Mouse (Mus musculus): ENCODE measurements around the gene Plek2. TPM values are rescaled to one million over a fixed set of nuclear protein-coding genes. Genes with fewer than 3 reads are reported as not detected.

Plek2 gene
- polyA plus RNA-seq, 1 experiment from 2014 or later: 3.8 TPM

GRCm38 (mm10) chr12:78897861-78898260 lies 8.9 kb downstream of the Plek2 start:
- no peak overlapping the region for H3K4me2 ChIP-seq (ENCODE audit: low read length)
- H3K36me3 ChIP-seq (ENCODE audit: control insufficient read depth, insufficient read depth, low read length): no peaks in the 10 kb centered on the region
- no peak for ATAC-seq
- H3K27ac ChIP-seq (ENCODE audit: low read length): no peak overlapping the region
- no peak overlapping the region for H3K4me3 ChIP-seq (ENCODE audit: low read depth, low read length)
- H3K27me3 ChIP-seq (ENCODE audit: control insufficient read depth, insufficient read depth, low read depth, low read length): no peaks in the 10 kb centered on the region
- no peaks in the 10 kb centered on the region for H3K9me3 ChIP-seq (replicated peaks; ENCODE audit: control insufficient read depth, low read length, poor library complexity, severe bottlenecking)
- H3K9ac ChIP-seq (ENCODE audit: low read depth, low read length): no peak overlapping the region
- WGBS: 100% methylated on average over 1 of the region's 1 CpGs
- no peaks in the 10 kb centered on the region for H3K4me1 ChIP-seq (ENCODE audit: control insufficient read depth, insufficient read depth, low read length)

DNA sequence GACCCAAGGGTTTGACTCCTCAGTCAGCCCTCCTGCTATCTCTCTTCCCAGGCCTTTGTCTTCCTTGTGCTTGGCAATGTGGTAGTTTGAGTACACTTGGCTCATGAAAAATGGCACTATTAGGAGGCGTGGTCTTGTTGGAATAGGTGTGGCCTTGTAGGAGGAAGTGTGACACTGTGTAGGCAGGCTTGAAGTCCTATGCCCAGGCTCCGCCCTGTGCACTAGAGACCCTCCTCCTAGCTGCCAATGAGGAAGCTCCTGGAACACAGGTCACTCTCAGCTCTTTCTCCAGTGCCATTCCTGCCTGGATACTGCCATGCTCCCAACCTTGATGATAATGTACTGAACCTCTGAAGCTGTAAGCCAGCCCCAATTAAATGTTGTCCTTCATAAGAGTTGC lies 15.6 kb downstream of the Plek2 start:
- Histone ChIP-seq H3K9me3 (replicated peaks; ENCODE audit: control insufficient read depth, low read length, poor library complexity, severe bottlenecking) (no peaks in the 10 kb centered on the region), H3K27ac (ENCODE audit: low read length) (no peak overlapping the region)
- 89% methylated on average over 2 of the region's 2 CpGs for WGBS

DNA sequence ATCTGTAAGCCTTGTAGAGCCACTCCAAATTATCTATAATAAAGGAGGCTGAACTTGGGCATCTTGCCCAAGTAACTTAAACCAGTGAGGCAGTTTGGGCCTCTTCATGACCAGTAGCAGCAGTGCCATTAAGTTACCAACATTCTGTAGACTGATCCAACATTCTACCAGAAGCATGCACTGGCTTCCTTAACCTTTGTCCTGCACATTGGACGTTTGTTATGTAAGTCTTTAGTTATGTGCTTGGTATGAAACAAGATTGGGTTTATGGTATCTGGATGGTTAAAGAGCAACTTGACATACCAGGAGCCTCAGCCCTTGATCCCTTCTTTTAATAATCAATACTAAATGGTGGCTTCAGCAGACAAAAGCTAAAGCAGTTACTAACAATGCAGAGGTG lies 16.7 kb downstream of the Plek2 start:
- Histone ChIP-seq H3K9ac (ENCODE audit: low read depth, low read length) (no peak overlapping the region), H3K4me3 (ENCODE audit: low read depth, low read length) (no peak overlapping the region), H3K27me3 (ENCODE audit: control insufficient read depth, insufficient read depth, low read depth, low read length) (no peaks in the 10 kb centered on the region), H3K36me3 (ENCODE audit: control insufficient read depth, insufficient read depth, low read length) (peaks cover 8% of the 10 kb centered on the region), H3K4me1 (ENCODE audit: control insufficient read depth, insufficient read depth, low read length) (no peaks in the 10 kb centered on the region), H3K27ac (ENCODE audit: low read length) (no peak overlapping the region), H3K4me2 (ENCODE audit: low read length) (no peak overlapping the region), H3K9me3 (replicated peaks; ENCODE audit: control insufficient read depth, low read length, poor library complexity, severe bottlenecking) (no peaks in the 10 kb centered on the region)
- 72% methylated on average over 1 of the region's 1 CpGs for WGBS
- ATAC-seq: no peak

More for the DNA sequence above, 15.6 kb downstream of the Plek2 start:
- H3K36me3 ChIP-seq (ENCODE audit: control insufficient read depth, insufficient read depth, low read length): peaks cover under 1% of the 10 kb centered on the region; the same call in 1 of the 2 replicates
- H3K9ac ChIP-seq (ENCODE audit: low read depth, low read length): no peak overlapping the region
- no peak overlapping the region for H3K4me3 ChIP-seq (ENCODE audit: low read depth, low read length)
- H3K4me1 ChIP-seq (ENCODE audit: control insufficient read depth, insufficient read depth, low read length): no peaks in the 10 kb centered on the region
- H3K4me2 ChIP-seq (ENCODE audit: low read length): no peak overlapping the region
- H3K27me3 ChIP-seq (ENCODE audit: control insufficient read depth, insufficient read depth, low read depth, low read length): no peaks in the 10 kb centered on the region
- ATAC-seq: no peak

- H3K36me3 ChIP-seq (ENCODE audit: control insufficient read depth, insufficient read depth, low read length): peaks cover 10% of the 10 kb centered on the region; the same call in 1 of the 2 replicates
- no peak for ATAC-seq
- no peaks in the 10 kb centered on the region for H3K9me3 ChIP-seq (replicated peaks; ENCODE audit: control insufficient read depth, low read length, poor library complexity, severe bottlenecking)
- H3K9ac ChIP-seq (ENCODE audit: low read depth, low read length): no peak overlapping the region
- no peak overlapping the region for H3K27ac ChIP-seq (ENCODE audit: low read length)
- H3K4me3 ChIP-seq (ENCODE audit: low read depth, low read length): no peak overlapping the region
- no peak overlapping the region for H3K4me2 ChIP-seq (ENCODE audit: low read length)
- no peaks in the 10 kb centered on the region for H3K27me3 ChIP-seq (ENCODE audit: control insufficient read depth, insufficient read depth, low read depth, low read length)
- 95% methylated on average over 3 of the region's 3 CpGs for WGBS
- H3K4me1 ChIP-seq (ENCODE audit: control insufficient read depth, insufficient read depth, low read length): no peaks in the 10 kb centered on the region
These were observed 32.2 kb downstream of the Plek2 start for GRCm38 (mm10) chr12:78874581-78874980.

DNA sequence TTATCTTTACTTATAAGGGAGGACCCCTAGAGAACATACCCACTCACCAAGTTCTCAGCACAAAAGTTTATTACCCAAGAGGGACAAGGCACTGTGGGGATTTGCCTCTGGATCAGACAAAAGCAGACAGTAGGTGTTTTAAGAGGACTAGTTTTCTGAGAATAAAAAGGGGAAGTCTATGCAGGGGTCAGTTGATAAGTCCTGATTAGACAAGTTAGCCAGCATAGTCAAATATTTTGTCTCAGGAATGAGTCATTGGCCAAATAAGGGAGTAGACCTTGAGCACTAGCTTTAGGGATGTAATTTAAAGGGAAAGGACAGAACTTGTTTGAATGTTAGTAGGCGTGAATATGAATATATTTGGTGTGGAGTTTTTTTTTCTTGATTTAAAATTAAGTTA lies 38.6 kb downstream of the Plek2 start:
- no peak overlapping the region for H3K4me3 ChIP-seq (ENCODE audit: low read depth, low read length)
- ATAC-seq: no peak
- no peak overlapping the region for H3K27ac ChIP-seq (ENCODE audit: low read length)
- no peaks in the 10 kb centered on the region for H3K27me3 ChIP-seq (ENCODE audit: control insufficient read depth, insufficient read depth, low read depth, low read length)
- no peak overlapping the region for H3K4me2 ChIP-seq (ENCODE audit: low read length)
- H3K36me3 ChIP-seq (ENCODE audit: control insufficient read depth, insufficient read depth, low read length): peaks cover 2% of the 10 kb centered on the region; the same call in 1 of the 2 replicates
- peaks cover 3% of the 10 kb centered on the region for H3K4me1 ChIP-seq (ENCODE audit: control insufficient read depth, insufficient read depth, low read length)
- H3K9ac ChIP-seq (ENCODE audit: low read depth, low read length): no peak overlapping the region
- H3K9me3 ChIP-seq (replicated peaks; ENCODE audit: control insufficient read depth, low read length, poor library complexity, severe bottlenecking): no peaks in the 10 kb centered on the region
- WGBS: 100% methylated on average over 1 of the region's 1 CpGs

DNA sequence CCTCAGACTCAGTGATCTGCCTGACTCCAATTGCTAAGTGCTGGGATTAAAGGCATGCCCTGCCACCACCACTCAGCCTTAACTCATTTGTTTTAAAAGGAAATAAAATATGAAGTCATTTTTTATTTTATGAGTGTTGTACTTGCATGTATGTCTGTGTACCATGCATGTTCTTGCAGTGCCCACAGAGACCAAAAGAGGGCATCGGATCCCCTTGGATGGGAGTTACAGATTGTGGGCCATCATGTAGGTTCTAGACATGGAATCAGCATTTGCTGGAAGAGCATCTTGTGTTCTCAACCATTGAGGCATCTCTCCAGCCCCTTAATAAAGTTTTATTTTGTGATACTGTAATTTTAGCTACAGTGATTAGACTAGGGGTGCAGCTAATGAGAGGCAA lies 41.3 kb downstream of the Plek2 start:
- no peaks in the 10 kb centered on the region for H3K9me3 ChIP-seq (replicated peaks; ENCODE audit: control insufficient read depth, low read length, poor library complexity, severe bottlenecking)
- no peak overlapping the region for H3K4me2 ChIP-seq (ENCODE audit: low read length)
- peaks cover 13% of the 10 kb centered on the region for H3K4me1 ChIP-seq (ENCODE audit: control insufficient read depth, insufficient read depth, low read length)
- no peak overlapping the region for H3K4me3 ChIP-seq (ENCODE audit: low read depth, low read length)
- H3K36me3 ChIP-seq (ENCODE audit: control insufficient read depth, insufficient read depth, low read length): peaks cover 2% of the 10 kb centered on the region; the same call in 1 of the 2 replicates
- H3K9ac ChIP-seq (ENCODE audit: low read depth, low read length): no peak overlapping the region
- WGBS: 96% methylated on average over 1 of the region's 1 CpGs
- no peak for ATAC-seq
- H3K27me3 ChIP-seq (ENCODE audit: control insufficient read depth, insufficient read depth, low read depth, low read length): no peaks in the 10 kb centered on the region
- H3K27ac ChIP-seq (ENCODE audit: low read length): no peak overlapping the region

DNA sequence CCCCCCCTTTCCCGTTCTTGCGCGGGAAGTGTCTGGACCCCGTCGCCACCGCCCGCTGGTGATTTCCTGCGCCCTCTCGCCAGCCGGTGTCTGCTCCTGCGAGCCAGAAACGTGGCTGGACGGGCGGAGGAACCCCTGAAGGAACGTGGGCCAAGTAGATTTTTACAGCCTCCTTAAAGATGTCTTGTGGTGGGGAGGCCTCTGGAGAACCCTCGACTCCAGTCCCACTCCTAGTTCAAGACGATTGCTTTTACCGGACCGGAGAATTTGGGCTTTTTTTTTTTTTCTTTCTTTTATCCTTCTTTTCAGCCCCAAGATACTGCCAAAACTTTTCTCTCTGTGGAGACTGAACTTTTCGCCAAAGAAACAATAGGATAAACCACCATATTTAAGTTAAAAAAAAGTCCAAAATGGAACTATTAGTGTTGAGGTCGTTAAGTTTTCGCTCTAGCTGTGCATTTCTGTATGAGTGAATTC lies 44.5 kb downstream of the Plek2 start:
- H3K9me3 ChIP-seq (replicated peaks; ENCODE audit: control insufficient read depth, low read length, poor library complexity, severe bottlenecking): no peaks in the 10 kb centered on the region
- H3K4me1 ChIP-seq (ENCODE audit: control insufficient read depth, insufficient read depth, low read length): peaks cover 23% of the 10 kb centered on the region
- no peaks in the 10 kb centered on the region for H3K36me3 ChIP-seq (ENCODE audit: control insufficient read depth, insufficient read depth, low read length)
- H3K4me2 ChIP-seq (ENCODE audit: low read length): peak overlapping the region; percentile 75
- no peaks in the 10 kb centered on the region for H3K27me3 ChIP-seq (ENCODE audit: control insufficient read depth, insufficient read depth, low read depth, low read length)
- peak overlapping the region; percentile 88 for H3K27ac ChIP-seq (ENCODE audit: low read length)
- under 1% methylated on average over 22 of the region's 22 CpGs for WGBS
- no peak for ATAC-seq
- H3K4me3 ChIP-seq (ENCODE audit: low read depth, low read length): peak overlapping the region; percentile 99
- peak overlapping the region; percentile 86 for H3K9ac ChIP-seq (ENCODE audit: low read depth, low read length)

DNA sequence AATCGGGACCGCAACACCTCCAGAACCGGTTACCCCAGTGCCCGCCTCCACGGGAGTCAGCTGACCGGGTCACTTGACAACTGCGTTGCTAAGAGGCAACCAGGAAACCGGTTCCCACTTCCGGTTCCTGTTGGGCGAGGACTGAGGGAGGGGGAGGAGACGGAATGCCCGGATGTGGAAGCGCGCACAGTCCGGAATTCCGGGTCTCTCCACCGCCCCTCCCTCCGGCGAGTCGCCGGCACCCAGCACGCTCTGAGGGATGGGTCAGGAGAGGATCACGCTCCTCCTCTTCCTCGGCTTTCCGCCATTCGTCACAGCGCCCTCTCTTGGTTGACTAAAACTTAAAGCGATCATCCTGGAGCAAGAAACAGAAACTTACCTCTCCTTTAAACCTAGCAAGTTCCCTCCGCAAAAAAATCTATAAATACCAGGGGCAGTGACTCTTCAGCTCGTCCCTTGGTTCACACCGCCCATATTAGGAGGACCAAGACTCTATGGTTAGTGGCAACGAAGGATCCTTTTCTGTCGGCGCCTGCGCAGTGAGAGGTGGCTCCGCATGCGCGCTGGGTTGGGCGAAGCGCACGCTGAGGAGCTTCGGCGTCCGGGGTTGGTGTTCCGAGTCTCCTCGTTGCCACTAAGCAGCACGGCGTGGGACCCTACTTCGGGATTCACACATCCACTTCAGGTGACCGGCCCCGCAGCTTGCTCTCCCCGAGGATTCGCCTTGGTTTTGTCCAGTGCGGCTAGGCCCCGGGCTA lies 45.1 kb downstream of the Plek2 start, which contains the start of the genes Atp6v1d and Eif2s1:
Gene Atp6v1d, minus strand, starts transcription at position 143 of the 758 bp plus-strand sequence.
Gene Eif2s1, plus strand, starts transcription at position 324 of the 758 bp plus-strand sequence.
- Histone ChIP-seq H3K27ac (ENCODE audit: low read length) (peak within 1 kb of the TSS; percentile 88), H3K4me3 (ENCODE audit: low read depth, low read length) (peak within 1 kb of the TSS; percentile 99), H3K9me3 (replicated peaks; ENCODE audit: control insufficient read depth, low read length, poor library complexity, severe bottlenecking) (no peaks in the 10 kb centered on the region), H3K4me1 (ENCODE audit: control insufficient read depth, insufficient read depth, low read length) (peaks cover 23% of the 10 kb centered on the region), H3K4me2 (ENCODE audit: low read length) (peak within 1 kb of the TSS; percentile 93), H3K27me3 (ENCODE audit: control insufficient read depth, insufficient read depth, low read depth, low read length) (no peaks in the 10 kb centered on the region), H3K9ac (ENCODE audit: low read depth, low read length) (peak within 1 kb of the TSS; percentile 86), H3K36me3 (ENCODE audit: control insufficient read depth, insufficient read depth, low read length) (no peaks in the 10 kb centered on the region)
- peak; percentile 100 for ATAC-seq
- 0% methylated on average over 53 of the region's 55 CpGs for WGBS

GRCm38 (mm10) chr12:78860921-78861495 lies 45.8 kb downstream of the Plek2 start:
- Histone ChIP-seq H3K9me3 (replicated peaks; ENCODE audit: control insufficient read depth, low read length, poor library complexity, severe bottlenecking) (no peaks in the 10 kb centered on the region), H3K4me1 (ENCODE audit: control insufficient read depth, insufficient read depth, low read length) (peaks cover 23% of the 10 kb centered on the region), H3K36me3 (ENCODE audit: control insufficient read depth, insufficient read depth, low read length) (peaks cover 2% of the 10 kb centered on the region; the same call in 1 of the 2 replicates), H3K9ac (ENCODE audit: low read depth, low read length) (peak overlapping the region; percentile 74), H3K4me2 (ENCODE audit: low read length) (peak overlapping the region; percentile 93), H3K27ac (ENCODE audit: low read length) (peak overlapping the region; percentile 76), H3K27me3 (ENCODE audit: control insufficient read depth, insufficient read depth, low read depth, low read length) (no peaks in the 10 kb centered on the region), H3K4me3 (ENCODE audit: low read depth, low read length) (peak overlapping the region; percentile 99)
- under 1% methylated on average over 30 of the region's 30 CpGs for WGBS
- ATAC-seq: peak; percentile 68
